Mouse (Mus musculus): ENCODE data around the gene Stx19. TPM values are rescaled to one million over a fixed set of nuclear protein-coding genes. Genes with fewer than 3 reads are reported as not detected.

The Stx19 gene
- polyA plus RNA-seq (2014; fragmentation: Nextera tagmentation; extraction: Ambion mirVana), result 2.4 TPM in 2 replicates

- Histone ChIP-seq H3K4me3 (ENCODE audit: low read depth, low read length) (no peak within 1 kb of the TSS), H3K4me2 (0 out of 2 replicates have a peak within 1 kb of the TSS, but pooled peaks have one; percentile 31), H3K27me3 (ENCODE audit: insufficient read depth, low read length) (no peaks in the 10 kb centered on the region), H3K9me3 (ENCODE audit: low read depth, low read length) (no peaks in the 10 kb centered on the region), H3K4me1 (ENCODE audit: insufficient read depth) (peaks cover 4% of the 10 kb centered on the region; the same call in 1 of the 2 replicates), H3K36me3 (ENCODE audit: insufficient read depth) (no peaks in the 10 kb centered on the region), H3K27ac (ENCODE audit: low read depth) (peak within 1 kb of the TSS; percentile 79), H3K9ac (no peak within 1 kb of the TSS)
- DNase-seq, result peak; percentile 70
- WGBS, result 53% methylated on average over 5 of the region's 5 CpGs
- peak; percentile 92 for ATAC-seq (ENCODE audit: insufficient read depth)
- TF ChIP-seq CTCF (IDR thresholded peaks at IDR 0.05; ENCODE audit: low read depth), result no peak
Measured at GRCm38 (mm10) chr16:62814491-62814890, at the start of gene Stx19. TSS of gene Stx19 (plus strand) at chr16:62814676.

- H3K27me3 ChIP-seq (ENCODE audit: insufficient read depth, low read length), result no peaks in the 10 kb centered on the region
Measured at GRCm38 (mm10) chr16:62773462-62773861, 41.0 kb upstream of the Stx19 start.

GRCm38 (mm10) chr16:62776034-62776433, 38.4 kb upstream of the Stx19 start:
- H3K36me3 ChIP-seq (ENCODE audit: insufficient read depth), result 0 out of 2 replicates have a peak, but pooled peaks cover 5% of the 10 kb centered on the region
- ATAC-seq (ENCODE audit: insufficient read depth) (no peak), DNase-seq (no peak)
- H3K9ac ChIP-seq, result no peak overlapping the region
- no peak for TF ChIP-seq CTCF (IDR thresholded peaks at IDR 0.05; ENCODE audit: low read depth)
- no peaks in the 10 kb centered on the region for H3K27me3 ChIP-seq (ENCODE audit: insufficient read depth, low read length)
- H3K4me3 ChIP-seq (ENCODE audit: low read depth, low read length), result no peak overlapping the region
- H3K9me3 ChIP-seq (ENCODE audit: low read depth, low read length), result no peaks in the 10 kb centered on the region
- WGBS, result 81% methylated on average over 11 of the region's 11 CpGs
- no peak overlapping the region for H3K4me2 ChIP-seq
- no peak overlapping the region for H3K27ac ChIP-seq (ENCODE audit: low read depth)
- H3K4me1 ChIP-seq (ENCODE audit: insufficient read depth), result no peaks in the 10 kb centered on the region

More at GRCm38 (mm10) chr16:62773462-62773861, 41.0 kb upstream of the Stx19 start:
- 0 out of 2 replicates have a peak, but pooled peaks have one; percentile 9 for TF ChIP-seq CTCF (IDR thresholded peaks at IDR 0.05; ENCODE audit: low read depth)
- Histone ChIP-seq H3K4me1 (ENCODE audit: insufficient read depth) (no peaks in the 10 kb centered on the region), H3K9me3 (ENCODE audit: low read depth, low read length) (no peaks in the 10 kb centered on the region), H3K4me3 (ENCODE audit: low read depth, low read length) (no peak overlapping the region), H3K27ac (ENCODE audit: low read depth) (no peak overlapping the region), H3K9ac (no peak overlapping the region), H3K4me2 (no peak overlapping the region), H3K36me3 (ENCODE audit: insufficient read depth) (peaks cover 12% of the 10 kb centered on the region; the same call in 1 of the 2 replicates)
- WGBS, result 76% methylated on average over 4 of the region's 4 CpGs
- DNase-seq, result no peak
- ATAC-seq (ENCODE audit: insufficient read depth), result no peak

GRCm38 (mm10) chr16:62778282-62778681, 36.2 kb upstream of the Stx19 start:
- no peak overlapping the region for H3K4me3 ChIP-seq (ENCODE audit: low read depth, low read length)
- no peaks in the 10 kb centered on the region for H3K4me1 ChIP-seq (ENCODE audit: insufficient read depth)
- DNase-seq, result no peak
- H3K9me3 ChIP-seq (ENCODE audit: low read depth, low read length), result no peaks in the 10 kb centered on the region
- no peak overlapping the region for H3K9ac ChIP-seq
- no peak for ATAC-seq (ENCODE audit: insufficient read depth)
- 71% methylated on average over 10 of the region's 10 CpGs for WGBS
- H3K27ac ChIP-seq (ENCODE audit: low read depth), result no peak overlapping the region
- H3K4me2 ChIP-seq, result no peak overlapping the region
- no peaks in the 10 kb centered on the region for H3K27me3 ChIP-seq (ENCODE audit: insufficient read depth, low read length)
- 0 out of 2 replicates have a peak, but pooled peaks cover 5% of the 10 kb centered on the region for H3K36me3 ChIP-seq (ENCODE audit: insufficient read depth)
- no peak for TF ChIP-seq CTCF (IDR thresholded peaks at IDR 0.05; ENCODE audit: low read depth)

GRCm38 (mm10) chr16:62782229-62782628, 32.2 kb upstream of the Stx19 start:
- TF ChIP-seq CTCF (IDR thresholded peaks at IDR 0.05; ENCODE audit: low read depth), result peak; percentile 61
- ATAC-seq (ENCODE audit: insufficient read depth) (no peak), DNase-seq (peak; percentile 64)
- no peak overlapping the region for H3K9ac ChIP-seq
- no peaks in the 10 kb centered on the region; the same call in 1 of the 2 replicates for H3K36me3 ChIP-seq (ENCODE audit: insufficient read depth)
- no peak overlapping the region for H3K27ac ChIP-seq (ENCODE audit: low read depth)
- H3K9me3 ChIP-seq (ENCODE audit: low read depth, low read length), result no peaks in the 10 kb centered on the region
- WGBS, result 47% methylated on average over 5 of the region's 5 CpGs
- H3K4me1 ChIP-seq (ENCODE audit: insufficient read depth), result peaks cover 3% of the 10 kb centered on the region; the same call in 1 of the 2 replicates
- no peak overlapping the region for H3K4me2 ChIP-seq
- no peak overlapping the region for H3K4me3 ChIP-seq (ENCODE audit: low read depth, low read length)
- H3K27me3 ChIP-seq (ENCODE audit: insufficient read depth, low read length), result no peaks in the 10 kb centered on the region

- 2% methylated on average over 41 of the region's 41 CpGs for WGBS
- TF ChIP-seq CTCF (IDR thresholded peaks at IDR 0.05; ENCODE audit: low read depth), result peak; percentile 6; the same call in 1 of the 2 replicates
- DNase-seq (peak; percentile 99), ATAC-seq (ENCODE audit: insufficient read depth) (peak; percentile 99)
- H3K9ac ChIP-seq, result peak within 1 kb of the TSS; percentile 80
- H3K27me3 ChIP-seq (ENCODE audit: insufficient read depth, low read length), result no peaks in the 10 kb centered on the region
- peak within 1 kb of the TSS; percentile 94 for H3K27ac ChIP-seq (ENCODE audit: low read depth)
- H3K4me3 ChIP-seq (ENCODE audit: low read depth, low read length), result peak within 1 kb of the TSS; percentile 66
- H3K4me1 ChIP-seq (ENCODE audit: insufficient read depth), result peaks cover 3% of the 10 kb centered on the region; the same call in 1 of the 2 replicates
- no peaks in the 10 kb centered on the region; the same call in 1 of the 2 replicates for H3K36me3 ChIP-seq (ENCODE audit: insufficient read depth)
- no peaks in the 10 kb centered on the region for H3K9me3 ChIP-seq (ENCODE audit: low read depth, low read length)
- H3K4me2 ChIP-seq, result peak within 1 kb of the TSS; percentile 83
Measured at GRCm38 (mm10) chr16:62786621-62787331, 27.7 kb upstream of the Stx19 start, which contains the start of gene Nsun3. TSS of gene Nsun3 (minus strand) at chr16:62786818.

GRCm38 (mm10) chr16:62796608-62797007, 17.9 kb upstream of the Stx19 start:
- Histone ChIP-seq H3K4me2 (no peak overlapping the region), H3K9me3 (ENCODE audit: low read depth, low read length) (no peaks in the 10 kb centered on the region), H3K4me3 (ENCODE audit: low read depth, low read length) (no peak overlapping the region), H3K27ac (ENCODE audit: low read depth) (no peak overlapping the region), H3K9ac (no peak overlapping the region), H3K36me3 (ENCODE audit: insufficient read depth) (peaks cover 13% of the 10 kb centered on the region; the same call in 1 of the 2 replicates), H3K27me3 (ENCODE audit: insufficient read depth, low read length) (no peaks in the 10 kb centered on the region), H3K4me1 (ENCODE audit: insufficient read depth) (no peaks in the 10 kb centered on the region)
- no peak for DNase-seq
- TF ChIP-seq CTCF (IDR thresholded peaks at IDR 0.05; ENCODE audit: low read depth), result no peak
- WGBS, result 79% methylated on average over 1 of the region's 1 CpGs
- ATAC-seq (ENCODE audit: insufficient read depth), result no peak

All from lung, embryonic 14.5 days (tissue).